Mouse (Mus musculus): ENCODE data around the gene Kcnq1.

Gene Kcnq1

DNA sequence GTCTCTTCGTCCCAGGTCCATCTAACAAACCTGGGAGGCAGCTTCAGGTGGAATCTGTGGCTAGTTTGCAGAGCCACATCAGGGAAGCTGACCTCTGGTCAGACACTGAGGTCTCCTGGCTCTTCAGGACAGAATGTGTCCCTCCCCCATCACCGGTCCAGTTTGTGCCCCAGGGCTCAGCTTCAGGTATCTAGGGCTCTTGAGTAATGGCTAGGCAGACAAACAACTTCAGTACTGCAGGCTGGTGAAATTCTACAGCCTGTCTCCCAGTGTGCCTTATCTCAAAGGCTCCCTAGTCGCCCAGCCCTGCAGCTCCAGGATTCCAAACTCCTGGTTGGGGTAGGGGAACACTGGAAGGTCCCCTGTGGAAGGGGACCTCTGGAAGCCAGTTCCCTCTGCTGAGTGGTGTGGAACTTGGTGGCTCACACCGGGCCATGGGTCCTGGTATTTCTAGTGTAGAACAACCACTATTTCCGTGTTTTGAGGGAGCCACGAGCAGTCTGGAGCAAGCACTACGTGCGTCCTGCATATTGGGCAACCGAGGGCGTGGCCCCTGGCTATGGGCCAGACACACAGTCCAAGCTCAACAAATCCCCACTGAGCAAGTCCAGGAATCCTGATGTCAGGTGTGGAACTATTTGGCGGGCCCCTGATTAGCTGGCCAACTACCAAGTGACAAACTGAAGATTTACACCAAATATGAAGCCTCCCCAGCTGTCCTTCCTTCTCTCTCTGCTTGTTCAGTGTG lies 207.6 kb downstream of the Kcnq1 start:
- no peak for DNase-seq (ENCODE audit: low spot score)

DNA sequence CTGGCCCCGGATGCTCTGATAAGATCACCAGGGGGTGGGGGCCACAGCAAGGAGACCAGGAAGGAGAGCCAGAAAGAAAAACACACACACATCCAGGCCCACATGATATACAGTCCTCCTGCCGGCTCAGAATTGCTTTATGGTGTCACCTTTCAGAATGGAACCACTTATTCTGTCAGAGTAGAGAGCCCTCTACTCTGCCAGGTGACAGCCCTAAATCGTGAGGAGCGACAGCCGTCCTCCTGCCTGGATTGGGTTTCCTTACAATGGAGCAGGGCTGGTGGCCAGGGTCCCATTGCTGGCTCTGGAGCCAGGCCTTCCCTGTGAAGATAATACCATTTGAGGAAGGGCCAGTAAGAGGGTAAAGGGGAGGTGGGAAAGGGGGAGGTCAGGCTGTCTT lies 212.3 kb downstream of the Kcnq1 start:
- DNase-seq (ENCODE audit: low spot score), result no peak

- DNase-seq (ENCODE audit: low spot score), result no peak
Observed at GRCm38 (mm10) chr7:143320367-143320766, 214.2 kb downstream of the Kcnq1 start.

GRCm38 (mm10) chr7:143325051-143325450 lies 218.9 kb downstream of the Kcnq1 start:
- DNase-seq (ENCODE audit: low spot score), result no peak

GRCm38 (mm10) chr7:143328185-143328915 lies 222.2 kb downstream of the Kcnq1 start:
- DNase-seq (ENCODE audit: low spot score), result no peak

DNA sequence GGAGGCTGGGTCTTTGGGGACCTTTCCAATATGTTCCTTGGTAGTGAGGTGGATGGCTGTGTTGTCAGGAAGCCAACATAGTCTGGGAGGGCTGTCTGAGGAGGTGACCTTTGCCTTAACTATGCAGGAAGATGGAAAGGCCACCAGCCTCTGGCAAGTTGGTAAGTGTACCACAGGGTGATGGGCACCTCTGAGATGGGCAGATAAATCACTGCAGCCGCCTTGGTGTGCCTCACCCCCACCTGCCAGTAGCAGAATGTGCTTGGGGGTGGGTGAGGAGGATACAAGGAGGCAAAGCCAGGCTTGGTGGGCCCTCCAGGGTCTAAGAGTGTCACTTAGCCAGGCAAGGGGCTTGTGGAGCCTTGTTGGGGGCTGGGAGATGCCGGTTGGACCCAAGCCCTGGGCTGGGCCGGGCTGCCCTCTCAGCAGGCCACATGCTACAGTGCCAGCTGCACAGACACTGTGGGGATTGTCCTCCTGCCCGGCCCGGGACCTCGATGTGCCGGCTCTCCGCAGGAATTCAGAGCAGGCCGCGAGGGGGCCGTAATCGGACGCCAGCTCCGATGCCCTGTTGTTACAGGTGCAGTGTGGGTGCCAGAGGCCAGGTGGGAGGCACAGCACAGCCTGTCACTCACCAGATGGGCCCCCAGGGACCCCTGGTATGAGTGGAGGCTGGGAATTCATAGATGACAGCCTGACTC lies 223.1 kb downstream of the Kcnq1 start:
- DNase-seq (ENCODE audit: low spot score), result no peak

DNA sequence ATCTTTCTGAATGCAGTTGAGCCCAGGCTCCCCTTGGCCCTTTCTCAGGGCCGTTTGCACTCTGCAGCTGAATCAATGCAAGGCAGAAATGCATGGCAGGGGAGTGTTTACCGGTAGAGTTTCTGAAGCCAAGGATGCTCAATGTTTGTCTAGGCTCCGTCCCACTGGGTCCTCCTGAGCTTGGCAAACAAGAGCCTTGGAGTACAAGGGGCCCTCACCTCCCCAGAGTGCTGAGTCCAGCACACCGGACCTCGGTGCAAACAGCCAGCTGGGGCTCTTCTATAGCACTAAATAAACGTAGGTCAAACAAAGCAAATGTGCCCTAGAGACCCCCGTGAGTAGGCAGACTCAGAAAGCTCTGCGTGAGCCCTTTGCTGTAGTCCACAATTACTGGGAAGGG lies 226.9 kb downstream of the Kcnq1 start:
- no peak for DNase-seq (ENCODE audit: low spot score)

DNA sequence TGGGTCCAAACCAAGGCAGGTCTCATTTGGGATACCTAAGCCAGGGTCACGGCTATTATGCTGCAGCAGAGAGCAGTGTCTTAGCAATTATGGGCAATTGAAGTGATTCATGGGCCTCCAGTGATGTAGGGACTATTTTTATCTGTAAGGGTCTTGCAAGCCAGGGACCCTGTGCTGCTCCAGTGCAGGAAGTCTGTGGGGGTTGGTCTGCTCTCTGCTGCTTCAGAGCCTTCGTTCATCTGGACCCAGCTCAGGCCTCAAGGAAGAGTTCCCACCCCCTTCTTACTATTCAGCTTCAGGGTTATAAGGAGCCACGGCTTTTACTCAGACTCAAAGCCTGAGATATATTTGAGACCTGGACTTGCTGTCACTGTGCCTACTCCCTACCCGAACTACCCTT lies 227.4 kb downstream of the Kcnq1 start:
- no peak for DNase-seq (ENCODE audit: low spot score)

- no peak for DNase-seq (ENCODE audit: low spot score)
Observed at GRCm38 (mm10) chr7:143338690-143339089, 232.5 kb downstream of the Kcnq1 start.

DNA sequence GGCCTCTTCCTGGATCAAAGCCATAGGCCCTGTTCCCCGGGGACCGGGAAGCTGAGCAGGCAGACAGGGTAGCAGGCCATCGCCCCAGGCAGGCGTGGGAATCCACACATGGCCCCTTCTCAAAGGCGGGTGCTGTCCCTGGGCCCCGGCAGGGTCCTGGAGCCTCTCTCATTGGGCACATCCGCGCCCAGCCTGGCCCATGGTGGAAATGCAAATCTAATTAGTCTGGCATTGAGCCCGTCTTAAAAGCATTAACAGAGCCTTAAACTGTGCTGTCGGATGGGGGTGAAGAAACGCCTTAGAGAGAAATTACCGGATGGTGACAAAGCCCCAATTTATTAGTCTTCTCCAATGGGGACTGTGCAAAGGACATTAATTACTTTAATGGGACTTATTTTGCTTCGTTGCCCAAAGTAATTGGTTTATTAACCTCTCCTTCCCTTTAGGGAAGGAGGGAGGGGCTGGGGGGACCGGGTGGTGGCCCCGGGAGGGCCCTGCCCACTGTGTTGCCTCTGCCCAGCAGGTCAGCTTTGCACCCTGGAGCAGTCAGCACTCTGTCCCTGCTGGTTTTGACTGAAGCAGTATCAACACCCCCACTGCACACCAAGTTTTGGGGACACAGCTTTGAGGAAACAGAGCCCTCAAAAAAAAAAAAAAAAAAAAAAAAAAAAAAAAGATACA lies 234.6 kb downstream of the Kcnq1 start:
- peak; percentile 69 for DNase-seq (ENCODE audit: low spot score)

DNA sequence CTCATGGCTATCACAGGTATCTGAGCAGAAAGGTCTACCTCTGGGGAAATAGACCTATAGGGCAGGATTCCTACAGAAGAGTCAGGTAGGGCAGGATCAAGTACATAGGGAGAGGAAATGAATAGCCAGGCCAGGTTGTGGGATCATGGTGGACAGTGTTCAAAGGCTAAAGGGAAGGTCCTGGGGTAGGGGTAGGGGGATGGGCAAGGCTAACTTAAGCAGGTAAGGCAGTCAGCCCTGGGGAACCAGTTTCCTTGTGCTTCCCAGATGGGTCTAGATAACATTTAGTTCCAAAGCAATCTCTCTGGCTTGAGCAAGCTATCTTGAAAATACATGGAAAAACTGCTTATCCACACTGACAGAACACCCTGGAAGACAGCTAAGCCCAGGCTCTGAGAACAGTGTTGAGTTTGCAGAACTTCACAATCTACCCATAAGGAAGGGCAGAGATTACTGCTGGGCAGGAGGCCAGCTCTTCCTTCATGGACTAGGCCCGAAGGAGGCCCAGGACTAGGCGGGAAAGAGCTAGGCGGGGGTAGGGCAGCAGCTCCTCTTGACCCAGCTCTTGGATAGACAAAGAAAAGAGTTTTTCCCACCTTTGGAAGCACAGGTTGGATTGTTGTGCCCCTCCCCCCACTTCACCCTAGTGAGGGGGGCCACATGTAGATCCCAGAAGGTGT lies 235.3 kb downstream of the Kcnq1 start:
- no peak for DNase-seq (ENCODE audit: low spot score)

GRCm38 (mm10) chr7:143343781-143344306 lies 237.7 kb downstream of the Kcnq1 start:
- peak; percentile 50 for DNase-seq (ENCODE audit: low spot score)

DNA sequence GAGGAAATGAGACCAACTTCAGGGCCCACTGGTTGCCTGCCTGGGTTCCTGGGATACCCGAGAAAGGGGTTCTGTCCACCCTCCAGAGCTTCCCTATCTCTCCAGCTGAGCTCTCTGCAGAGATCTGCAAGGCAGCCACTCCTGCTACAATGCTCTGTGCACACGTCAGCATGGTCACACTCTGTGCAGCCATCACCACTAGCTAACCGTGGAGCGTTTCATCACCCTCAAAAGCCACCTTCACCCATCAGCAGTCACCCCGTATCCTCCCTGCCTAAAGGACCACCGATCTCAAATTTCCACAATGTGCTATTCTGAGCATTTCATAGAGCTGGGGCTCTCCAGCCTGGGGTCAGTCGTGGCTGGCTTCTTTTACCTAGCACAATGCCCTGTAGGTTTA lies 243.1 kb downstream of the Kcnq1 start:
- DNase-seq (ENCODE audit: low spot score), result no peak

GRCm38 (mm10) chr7:143349848-143350247 lies 243.7 kb downstream of the Kcnq1 start:
- no peak for DNase-seq (ENCODE audit: low spot score)

GRCm38 (mm10) chr7:143355831-143356230 lies 249.7 kb downstream of the Kcnq1 start:
- DNase-seq (ENCODE audit: low spot score), result no peak

DNA sequence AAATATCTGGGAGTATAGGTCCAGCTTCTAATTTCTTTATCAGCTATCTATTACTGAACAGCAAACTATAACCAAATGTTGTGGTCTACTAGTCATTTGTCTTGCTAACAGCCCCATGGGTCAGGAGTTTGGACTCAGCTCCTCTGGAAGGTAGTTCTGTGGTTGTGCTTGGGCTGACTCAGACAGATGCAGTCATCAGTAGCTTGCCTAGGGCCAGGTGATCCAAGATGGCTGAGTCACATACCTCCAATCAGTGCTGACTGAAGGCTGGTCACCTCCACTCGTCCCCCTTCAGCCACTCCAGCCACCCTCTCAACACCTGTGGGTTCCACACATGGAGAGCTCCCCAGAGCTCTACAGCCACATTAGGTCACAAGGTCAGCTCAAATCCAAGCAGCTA lies 250.9 kb downstream of the Kcnq1 start:
- no peak for DNase-seq (ENCODE audit: low spot score)

DNA sequence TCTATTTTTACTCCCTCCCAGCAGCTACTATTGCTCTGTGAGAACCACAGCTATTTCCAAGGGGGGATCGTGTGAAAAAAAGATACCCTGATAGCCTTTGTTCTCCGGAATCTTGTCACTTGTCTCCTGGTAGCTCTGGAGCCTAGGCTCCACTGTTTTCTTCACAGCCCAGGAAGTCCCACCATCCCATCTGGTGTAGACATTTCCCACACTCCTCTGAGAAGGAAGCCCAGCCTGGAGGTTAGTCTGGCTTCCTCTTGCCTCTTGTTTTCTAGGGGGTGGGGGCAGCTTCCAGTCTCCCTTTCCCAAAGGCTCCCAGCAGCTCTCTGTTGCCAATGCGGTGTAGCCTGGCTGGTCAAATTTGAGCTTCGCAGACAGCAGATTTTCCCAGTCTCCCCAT lies 251.7 kb downstream of the Kcnq1 start:
- DNase-seq (ENCODE audit: low spot score), result no peak

GRCm38 (mm10) chr7:143359762-143360161 lies 253.6 kb downstream of the Kcnq1 start:
- DNase-seq (ENCODE audit: low spot score), result no peak

DNA sequence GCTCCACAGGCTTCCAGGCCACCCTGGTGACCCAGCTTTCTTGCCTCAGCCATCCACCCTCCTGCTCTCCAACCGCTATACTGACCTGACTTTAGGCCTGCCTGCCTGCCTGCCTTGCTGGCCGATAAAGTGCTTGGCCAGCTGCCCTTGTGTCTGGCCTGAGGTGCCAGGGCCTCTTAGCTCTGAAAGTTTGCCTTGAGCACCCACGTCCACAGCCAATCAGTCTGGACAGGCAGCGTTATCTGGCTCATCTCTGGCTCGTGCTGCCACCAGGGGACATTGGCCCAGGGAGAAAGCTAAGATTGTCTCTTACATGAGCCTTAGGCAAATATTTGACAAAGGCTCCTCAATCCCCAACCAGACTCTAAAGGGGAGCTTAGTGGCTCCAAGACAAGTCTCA lies 254.6 kb downstream of the Kcnq1 start:
- no peak for DNase-seq (ENCODE audit: low spot score)

- DNase-seq (ENCODE audit: low spot score), result no peak
Observed at GRCm38 (mm10) chr7:143364092-143364832, 258.1 kb downstream of the Kcnq1 start.

Data from retina, embryonic 14.5 days (tissue).